Mouse (Mus musculus): ENCODE measurements around the gene Mblac2. TPM values are rescaled to one million over a fixed set of nuclear protein-coding genes. Genes with fewer than 3 reads are reported as not detected.

Mblac2 gene
- polyA plus RNA-seq (2012; ENCODE audit: insufficient read depth, insufficient read length, missing spikeins) = 13.8 and 20.7 TPM in 2 replicates

- Histone ChIP-seq H3K4me3 (ENCODE audit: insufficient read depth, low read depth, low read length) (peak within 1 kb of the TSS; percentile 92), H3K4me1 (ENCODE audit: control insufficient read depth, insufficient read depth, insufficient read length, low read length) (0 out of 2 replicates have a peak, but pooled peaks cover 2% of the 10 kb centered on the region), H3K27ac (replicated peaks; ENCODE audit: low read depth, low read length) (no peak within 1 kb of the TSS)
Observed at GRCm38 (mm10) chr13:81710775-81711545, at the start of gene Mblac2, which contains the start of gene Polr3g. TSS of gene Mblac2 (plus strand) at chr13:81711341. TSS of gene Polr3g (minus strand) at chr13:81711013.

GRCm38 (mm10) chr13:81663566-81664330 lies 47.4 kb upstream of the Mblac2 start:
- Histone ChIP-seq H3K4me1 (ENCODE audit: control insufficient read depth, insufficient read depth, insufficient read length, low read length) (no peaks in the 10 kb centered on the region), H3K27ac (replicated peaks; ENCODE audit: low read depth, low read length) (no peak overlapping the region)

DNA sequence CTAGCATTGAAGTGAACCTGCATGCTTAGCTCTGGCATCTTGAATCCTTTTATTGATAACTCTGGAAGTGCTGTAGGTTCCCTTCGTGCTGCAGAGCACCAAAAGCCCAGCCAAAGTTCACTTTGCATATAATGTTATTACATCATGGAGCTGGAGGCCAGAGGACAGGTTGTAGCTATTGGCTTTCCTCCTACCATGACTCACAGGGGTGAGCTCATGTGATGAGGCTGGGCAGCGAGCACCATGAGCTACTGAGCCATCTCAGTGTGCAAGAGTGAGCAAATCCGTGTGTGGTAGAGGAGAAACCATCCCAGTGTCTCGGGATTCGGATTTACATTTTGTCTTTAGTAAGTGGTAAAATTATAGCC lies 46.8 kb upstream of the Mblac2 start:
- H3K27ac ChIP-seq (replicated peaks; ENCODE audit: low read depth, low read length) = no peak overlapping the region

More at GRCm38 (mm10) chr13:81663566-81664330, 47.4 kb upstream of the Mblac2 start:
- no peak overlapping the region for H3K4me3 ChIP-seq (ENCODE audit: insufficient read depth, low read depth, low read length)

GRCm38 (mm10) chr13:81667713-81668112 lies 43.4 kb upstream of the Mblac2 start:
- Histone ChIP-seq H3K4me3 (ENCODE audit: insufficient read depth, low read depth, low read length) (no peak overlapping the region), H3K4me1 (ENCODE audit: control insufficient read depth, insufficient read depth, insufficient read length, low read length) (no peaks in the 10 kb centered on the region), H3K27ac (replicated peaks; ENCODE audit: low read depth, low read length) (no peak overlapping the region)

More for the DNA sequence above, 46.8 kb upstream of the Mblac2 start:
- no peaks in the 10 kb centered on the region for H3K4me1 ChIP-seq (ENCODE audit: control insufficient read depth, insufficient read depth, insufficient read length, low read length)
- H3K4me3 ChIP-seq (ENCODE audit: insufficient read depth, low read depth, low read length) = no peak overlapping the region

GRCm38 (mm10) chr13:81675333-81675732 lies 35.8 kb upstream of the Mblac2 start:
- H3K4me3 ChIP-seq (ENCODE audit: insufficient read depth, low read depth, low read length) = no peak overlapping the region
- no peak overlapping the region for H3K27ac ChIP-seq (replicated peaks; ENCODE audit: low read depth, low read length)
- H3K4me1 ChIP-seq (ENCODE audit: control insufficient read depth, insufficient read depth, insufficient read length, low read length) = no peaks in the 10 kb centered on the region

GRCm38 (mm10) chr13:81683107-81683506 lies 28.0 kb upstream of the Mblac2 start:
- H3K4me3 ChIP-seq (ENCODE audit: insufficient read depth, low read depth, low read length) = no peak overlapping the region
- H3K27ac ChIP-seq (replicated peaks; ENCODE audit: low read depth, low read length) = no peak overlapping the region
- H3K4me1 ChIP-seq (ENCODE audit: control insufficient read depth, insufficient read depth, insufficient read length, low read length) = no peaks in the 10 kb centered on the region

DNA sequence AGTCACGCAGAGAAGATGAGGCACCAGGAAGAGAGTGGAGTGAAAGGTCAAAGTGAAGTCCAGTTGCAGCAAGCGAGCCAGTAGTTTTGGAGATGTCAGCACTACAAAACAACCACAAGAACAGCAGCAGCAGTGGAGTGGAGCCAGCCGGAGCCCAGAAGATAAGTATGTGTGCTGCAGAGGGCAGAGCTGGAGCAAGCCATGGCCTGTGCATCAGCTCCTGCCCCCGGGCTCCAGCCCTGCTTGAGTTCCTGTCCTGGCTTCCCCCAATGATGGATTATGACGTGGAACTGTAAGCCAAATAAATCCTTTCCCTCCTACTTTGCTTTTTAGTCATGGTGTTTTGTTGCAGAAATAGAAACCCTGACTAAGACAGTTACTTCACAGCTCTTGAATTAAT lies 26.9 kb upstream of the Mblac2 start:
- H3K27ac ChIP-seq (replicated peaks; ENCODE audit: low read depth, low read length) = no peak overlapping the region
- no peak overlapping the region for H3K4me3 ChIP-seq (ENCODE audit: insufficient read depth, low read depth, low read length)
- no peaks in the 10 kb centered on the region for H3K4me1 ChIP-seq (ENCODE audit: control insufficient read depth, insufficient read depth, insufficient read length, low read length)

DNA sequence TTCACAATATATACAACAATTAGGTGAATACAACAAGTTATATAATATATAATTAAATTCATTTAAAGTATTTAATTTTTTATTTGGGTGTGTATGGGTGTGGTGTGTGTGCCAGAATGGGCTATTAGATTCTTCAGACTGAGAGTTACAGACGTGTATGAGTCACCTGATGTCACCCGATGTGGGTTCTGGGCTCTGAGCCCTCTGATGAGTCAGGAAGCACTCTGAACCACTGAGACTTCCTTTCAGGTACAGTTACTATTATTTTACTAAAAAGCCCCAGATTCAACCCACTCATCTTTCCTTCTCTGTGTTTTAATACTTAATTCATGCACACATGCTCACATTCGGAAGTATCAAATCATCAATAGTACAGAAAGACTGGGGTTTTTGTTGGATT lies 26.3 kb upstream of the Mblac2 start:
- Histone ChIP-seq H3K4me3 (ENCODE audit: insufficient read depth, low read depth, low read length) (no peak overlapping the region), H3K27ac (replicated peaks; ENCODE audit: low read depth, low read length) (no peak overlapping the region), H3K4me1 (ENCODE audit: control insufficient read depth, insufficient read depth, insufficient read length, low read length) (no peaks in the 10 kb centered on the region)

DNA sequence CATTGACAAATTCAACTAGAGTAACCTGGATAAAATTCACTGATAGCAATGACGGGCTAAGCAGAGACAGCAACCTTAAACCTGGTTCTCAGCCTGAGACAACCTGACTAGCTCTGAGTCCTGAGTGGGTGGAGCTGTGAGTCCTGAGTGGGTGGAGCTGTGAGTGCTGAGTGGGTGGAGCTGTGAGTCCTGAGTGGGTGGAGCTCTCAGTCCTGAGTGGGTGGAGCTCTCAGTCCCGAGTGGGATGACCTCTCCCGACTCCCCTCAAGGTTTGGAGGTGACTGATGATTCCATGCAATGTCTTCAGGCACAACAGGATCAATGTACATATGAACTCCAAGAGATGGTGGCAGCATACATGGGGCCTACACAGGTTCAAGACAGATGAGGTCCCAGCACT lies 21.6 kb upstream of the Mblac2 start:
- Histone ChIP-seq H3K4me3 (ENCODE audit: insufficient read depth, low read depth, low read length) (no peak overlapping the region), H3K4me1 (ENCODE audit: control insufficient read depth, insufficient read depth, insufficient read length, low read length) (no peaks in the 10 kb centered on the region), H3K27ac (replicated peaks; ENCODE audit: low read depth, low read length) (no peak overlapping the region)

- Histone ChIP-seq H3K4me1 (ENCODE audit: control insufficient read depth, insufficient read depth, insufficient read length, low read length) (no peaks in the 10 kb centered on the region), H3K4me3 (ENCODE audit: insufficient read depth, low read depth, low read length) (no peak overlapping the region), H3K27ac (replicated peaks; ENCODE audit: low read depth, low read length) (no peak overlapping the region)
Observed at GRCm38 (mm10) chr13:81690477-81690876, 20.7 kb upstream of the Mblac2 start.

- H3K27ac ChIP-seq (replicated peaks; ENCODE audit: low read depth, low read length) = no peak overlapping the region
Observed at GRCm38 (mm10) chr13:81691606-81692005, 19.5 kb upstream of the Mblac2 start.

DNA sequence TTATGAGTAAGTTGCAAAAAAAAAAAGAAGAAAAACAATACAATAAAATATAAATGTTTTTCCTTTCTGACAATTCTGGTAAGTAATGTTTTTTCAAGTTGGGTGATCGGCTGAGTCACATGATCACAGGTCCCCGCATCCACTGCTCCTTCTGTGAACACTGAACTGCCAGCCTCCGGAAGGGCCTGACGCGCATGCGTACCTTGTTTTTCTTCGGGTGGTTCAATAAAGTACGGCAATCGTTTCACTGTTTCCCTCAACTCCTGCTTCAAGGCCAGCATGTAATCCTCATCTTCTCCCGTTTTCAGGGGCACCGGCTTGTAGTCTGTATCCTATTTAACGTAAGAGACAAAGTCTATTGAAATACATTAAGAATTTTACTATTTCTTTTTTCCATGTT lies 16.7 kb upstream of the Mblac2 start:
- Histone ChIP-seq H3K4me3 (ENCODE audit: insufficient read depth, low read depth, low read length) (no peak overlapping the region), H3K27ac (replicated peaks; ENCODE audit: low read depth, low read length) (no peak overlapping the region), H3K4me1 (ENCODE audit: control insufficient read depth, insufficient read depth, insufficient read length, low read length) (no peaks in the 10 kb centered on the region)

More at GRCm38 (mm10) chr13:81691606-81692005, 19.5 kb upstream of the Mblac2 start:
- Histone ChIP-seq H3K4me3 (ENCODE audit: insufficient read depth, low read depth, low read length) (no peak overlapping the region), H3K4me1 (ENCODE audit: control insufficient read depth, insufficient read depth, insufficient read length, low read length) (no peaks in the 10 kb centered on the region)

DNA sequence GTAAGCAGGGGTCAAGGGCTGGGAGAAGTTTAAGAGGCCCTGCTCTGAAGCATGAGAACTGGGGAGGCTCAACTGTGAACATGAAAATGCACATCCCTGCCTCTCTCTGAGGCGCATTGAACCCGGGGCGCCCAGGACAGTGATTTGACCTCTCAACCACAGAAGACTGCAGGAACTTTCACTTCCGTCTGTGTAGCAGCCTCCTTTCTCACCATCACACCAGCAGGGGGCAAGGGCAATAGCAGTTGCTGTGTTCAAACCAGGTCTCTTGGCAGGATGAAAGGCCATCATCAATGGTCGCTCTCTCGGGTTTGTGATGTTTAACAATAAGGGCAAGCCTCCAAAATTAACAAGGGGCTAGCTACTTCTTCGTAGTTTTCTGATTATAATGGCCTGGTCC lies 8.0 kb upstream of the Mblac2 start:
- Histone ChIP-seq H3K4me1 (ENCODE audit: control insufficient read depth, insufficient read depth, insufficient read length, low read length) (no peaks in the 10 kb centered on the region), H3K4me3 (ENCODE audit: insufficient read depth, low read depth, low read length) (no peak overlapping the region), H3K27ac (replicated peaks; ENCODE audit: low read depth, low read length) (no peak overlapping the region)

DNA sequence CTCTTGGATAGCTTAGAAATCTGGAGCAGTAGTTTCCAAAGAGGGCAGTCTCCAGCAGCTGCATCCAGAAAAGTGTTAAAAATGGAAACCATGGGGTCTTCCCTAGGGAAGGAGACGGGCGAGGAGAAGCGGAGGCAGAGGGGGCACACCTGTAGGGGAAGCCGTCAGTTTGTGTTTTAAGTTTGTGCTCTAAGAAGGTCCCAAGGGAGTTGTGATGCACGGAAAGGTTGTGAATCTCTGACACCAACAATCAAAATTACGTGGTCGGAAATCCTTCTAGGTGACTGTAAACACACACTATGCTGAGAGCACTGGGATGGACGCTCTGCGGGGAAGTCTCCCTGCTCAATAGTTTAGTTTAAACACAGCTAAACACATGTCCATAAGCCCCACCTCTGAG lies 7.5 kb upstream of the Mblac2 start:
- H3K4me1 ChIP-seq (ENCODE audit: control insufficient read depth, insufficient read depth, insufficient read length, low read length) = no peaks in the 10 kb centered on the region
- H3K27ac ChIP-seq (replicated peaks; ENCODE audit: low read depth, low read length) = no peak overlapping the region
- H3K4me3 ChIP-seq (ENCODE audit: insufficient read depth, low read depth, low read length) = no peak overlapping the region

DNA sequence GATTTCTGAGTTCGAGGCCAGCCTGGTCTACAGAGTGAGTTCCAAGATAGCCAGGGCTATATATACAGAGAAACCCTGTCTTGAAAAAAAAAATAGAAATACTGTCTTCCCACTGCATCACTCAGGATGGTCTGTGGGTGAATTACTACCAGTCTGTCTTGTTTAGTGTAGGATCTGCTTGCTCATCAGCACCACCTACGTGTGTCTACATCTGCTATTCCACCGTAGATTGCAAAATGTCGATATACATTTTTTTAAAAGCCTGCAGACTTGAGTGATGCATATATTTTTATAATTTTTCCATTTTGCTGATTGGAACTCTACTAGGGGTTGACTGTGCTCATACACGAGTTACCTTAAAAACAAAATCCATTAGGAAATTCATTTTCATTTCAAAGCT lies 4.8 kb upstream of the Mblac2 start:
- Histone ChIP-seq H3K4me1 (ENCODE audit: control insufficient read depth, insufficient read depth, insufficient read length, low read length) (no peaks in the 10 kb centered on the region), H3K4me3 (ENCODE audit: insufficient read depth, low read depth, low read length) (no peak overlapping the region), H3K27ac (replicated peaks; ENCODE audit: low read depth, low read length) (no peak overlapping the region)
